Mouse (Mus musculus): Measurements from ENCODE around the gene Slc43a1.

- TF ChIP-seq CTCF (IDR thresholded peaks at IDR 0.05; ENCODE audit: low read depth, low read length) (no peak), POLR2A (IDR thresholded peaks at IDR 0.05; ENCODE audit: borderline replicate concordance, low read depth, low read length) (no peak)
Measured at GRCm38 (mm10) chr2:84859991-84860780, 21.5 kb downstream of the Slc43a1 start.
